Mouse (Mus musculus) cerebellum, adult 2 months (tissue): ENCODE data around the gene Gm11037.

ENCODE experiments used
- CTCF ChIP-seq: fragments of 200-500 bp; IDR thresholded peaks from 2 replicates; pipeline ENCODE4 v1.5.1; 2011; ENCODE audit warnings: low read depth, mild to moderate bottlenecking, control low read depth, low read length, moderate library complexity, borderline replicate concordance; ENCODE audit not compliant: insufficient read depth
- POLR2A ChIP-seq: fragments of 200-500 bp; IDR thresholded peaks from 2 replicates; pipeline ENCODE4 v1.6.1; 2011; ENCODE audit warnings: low read length, control low read depth, borderline replicate concordance; ENCODE audit not compliant: insufficient read depth

- TF ChIP-seq CTCF (no peak), POLR2A (no peak)
Measured at GRCm38 (mm10) chr2:131130849-131131248, 2.4 kb upstream of the Gm11037 start.
